Mouse (Mus musculus): ENCODE data around the gene Gjc2.

- TF ChIP-seq CTCF (IDR thresholded peaks at IDR 0.05; ENCODE audit: low read depth, low read length) (no peak), TAL1 (conservative IDR thresholded peaks at IDR 0.05; ENCODE audit: low read depth, low read length) (no peak), POLR2AphosphoS5 (IDR thresholded peaks at IDR 0.05; ENCODE audit: insufficient replicate concordance, low read depth, low read length) (no peak), GATA1 (IDR thresholded peaks at IDR 0.05; ENCODE audit: borderline replicate concordance, low read length) (no peak)
Observed at GRCm38 (mm10) chr11:59138537-59139486, 44.2 kb downstream of the Gjc2 start.

Data from G1E (cell line).